Mouse (Mus musculus): ENCODE data around the gene Upf1.

GRCm38 (mm10) chr8:70332878-70333202, 20.2 kb downstream of the Upf1 start:
- TF ChIP-seq POLR2A (IDR thresholded peaks at IDR 0.05; ENCODE audit: insufficient read length, low read depth), result no peak
- TF ChIP-seq MYOG (IDR thresholded peaks at IDR 0.05; ENCODE audit: control insufficient read depth in 1 of 3, insufficient read depth in 1 of 3, insufficient read length in 2 of 3, low read depth in 2 of 3), result no peak
- TF ChIP-seq CEBPB (IDR thresholded peaks at IDR 0.05; ENCODE audit: insufficient read depth, poor library complexity, severe bottlenecking), result no peak
- TF ChIP-seq E2F4 (IDR thresholded peaks at IDR 0.05; ENCODE audit: insufficient read depth), result no peak
